Mouse (Mus musculus): ENCODE results near the gene Fam43b.

Fam43b gene

GRCm38 (mm10) chr4:138347280-138347679 lies 49.0 kb downstream of the Fam43b start:
- DNase-seq = no peak

- DNase-seq = no peak
Measured at GRCm38 (mm10) chr4:138344891-138345545, 51.3 kb downstream of the Fam43b start.

All from liver (tissue).